Mouse (Mus musculus) kidney, adult 2 months (tissue): ENCODE results near the gene Sash3. TPM values are rescaled to one million over a fixed set of nuclear protein-coding genes. Genes with fewer than 3 reads are reported as not detected.
A peak's percentile ranks its signal among the peaks of the same experiment; 100 is the strongest.
"Not testable (repeated sequence)": the region's sequence is repeated elsewhere in the genome, so short reads cannot be mapped to it uniquely, and the experiment has no call there.

ENCODE experiments used
- DNase-seq: peaks from one replicate; pipeline ENCODE4 v3.0.0; 2021
- H3K27ac ChIP-seq: fragments of 200-500 bp; 2 replicates; pipeline ENCODE4 v1.5.1; 2012; ENCODE audit warnings: low read depth, low read length, control low read depth, inconsistent platforms; ENCODE audit not compliant: insufficient read depth
- H3K27me3 ChIP-seq: fragments of 200-500 bp; replicated peaks from 2 replicates; pipeline ENCODE4 v1.6.1; 2012; ENCODE audit warnings: mild to moderate bottlenecking, moderate library complexity, low read length, inconsistent platforms; ENCODE audit not compliant: control insufficient read depth, insufficient read depth
- H3K36me3 ChIP-seq: fragments of 200-500 bp; 2 replicates; pipeline ENCODE4 v1.6.1; 2012; ENCODE audit warnings: mild to moderate bottlenecking, moderate library complexity, low read length, inconsistent platforms; ENCODE audit not compliant: control insufficient read depth, insufficient read depth
- H3K4me1 ChIP-seq: fragments of 200-500 bp; 2 replicates; pipeline ENCODE4 v1.6.1; 2011; ENCODE audit warnings: low read length; ENCODE audit not compliant: control insufficient read depth, insufficient read depth
- H3K4me3 ChIP-seq: fragments of 200-500 bp; 2 replicates; pipeline ENCODE4 v1.5.1; 2011; ENCODE audit warnings: mild to moderate bottlenecking, low read depth, low read length, control low read depth; ENCODE audit not compliant: insufficient read depth
- CTCF ChIP-seq: fragments of 200-500 bp; conservative IDR thresholded peaks from 2 replicates; pipeline ENCODE4 v1.5.1; 2011; ENCODE audit warnings: low read depth, mild to moderate bottlenecking, control low read depth, low read length, moderate library complexity, mixed read lengths; ENCODE audit not compliant: insufficient read depth, insufficient read length
- POLR2A ChIP-seq: fragments of 200-500 bp; IDR thresholded peaks from one replicate; pipeline ENCODE4 v1.6.1; 2011; ENCODE audit warnings: low read depth, low read length, control low read depth
- WGBS: fragments of 180-500 bp; shearing (Covaris S2); methylation state at CpG from one replicate; pipeline ENCODE4 v1.1.7; 2018; 5-methylcytosine and 5-hydroxymethylcytosine counted together
- polyA plus RNA-seq: library from polyadenylated mRNA; depleted of rRNA; stranded (reverse); fragments of >200 nt; gene quantifications from 2 replicates; pipeline ENCODE4 v1.2.3, GENCODE M21; 2012; rRNA removed

The Sash3 gene
- polyA plus RNA-seq, 1 experiment: 6.8 TPM

DNA sequence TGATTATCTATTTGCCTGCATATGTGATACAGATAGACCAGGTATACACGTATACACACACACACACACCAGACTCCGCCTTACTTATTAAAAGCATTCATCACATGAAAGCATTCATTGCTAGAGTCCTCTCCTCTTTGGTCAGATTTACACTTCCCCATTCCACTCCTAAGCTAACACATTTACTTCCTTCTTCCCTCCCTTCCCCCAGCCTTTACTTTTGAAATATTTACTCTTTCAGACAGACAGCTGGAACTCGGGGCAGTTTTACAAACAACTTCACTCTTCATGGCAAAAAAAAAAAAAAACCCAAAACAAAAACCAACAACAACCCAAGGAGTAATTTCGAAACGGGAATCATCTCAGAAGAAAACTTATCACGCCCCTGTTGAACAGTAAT, 58.2 kb downstream of the Sash3 start:
- H3K36me3 ChIP-seq: no peaks in the 10 kb centered on the region; the same call in 1 of the 2 replicates
- no peak for TF ChIP-seq POLR2A
- H3K4me1 ChIP-seq: peaks cover 3% of the 10 kb centered on the region; the same call in 1 of the 2 replicates
- WGBS: 44% methylated on average over 6 of the region's 6 CpGs
- H3K4me3 ChIP-seq: no peak overlapping the region
- no peak for DNase-seq
- no peak overlapping the region for H3K27ac ChIP-seq
- no peaks in the 10 kb centered on the region for H3K27me3 ChIP-seq

DNA sequence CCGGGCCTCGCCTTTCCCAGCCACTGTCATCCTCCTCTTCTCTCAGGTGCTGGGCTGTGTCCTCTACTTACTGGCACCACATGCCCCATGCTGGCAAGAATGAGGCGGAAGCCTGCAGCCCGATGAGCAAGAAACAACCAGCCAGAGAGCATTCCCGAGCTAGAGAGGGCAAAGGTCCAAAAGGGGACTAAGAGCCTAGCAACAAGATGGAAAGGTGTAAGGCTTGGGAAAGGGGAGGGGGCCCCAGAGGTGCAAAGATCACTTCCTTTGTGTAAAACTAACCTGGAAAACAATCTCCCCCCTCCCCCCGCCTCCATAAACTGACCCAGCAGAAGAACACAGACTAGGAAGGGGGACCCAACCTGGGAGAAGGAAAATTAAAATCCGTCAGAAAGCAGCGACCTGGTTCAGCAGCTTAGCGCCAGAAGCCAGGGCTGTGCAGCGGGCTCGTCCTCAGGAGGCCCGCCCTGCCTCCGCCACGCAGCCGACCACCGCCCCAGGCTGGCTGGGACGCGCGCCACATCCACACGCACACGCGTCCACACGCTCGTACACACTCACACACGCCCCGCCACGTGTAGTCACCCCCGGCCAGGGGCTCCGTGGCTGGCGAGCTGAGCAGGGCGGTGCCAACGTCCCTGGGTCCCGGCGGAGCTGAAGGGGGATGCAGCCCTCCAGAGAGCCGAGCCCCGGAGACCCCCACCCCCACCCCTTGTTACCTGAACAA, 61.7 kb downstream of the Sash3 start:
- WGBS: 3% methylated on average over 29 of the region's 36 CpGs
- peak overlapping the region; percentile 61; the same call in 1 of the 2 replicates for H3K27ac ChIP-seq
- TF ChIP-seq CTCF: no peak
- TF ChIP-seq POLR2A: no peak

GRCm38 (mm10) chrX:48208519-48209185, 62.4 kb downstream of the Sash3 start, which contains the start of gene Zdhhc9:
TSS of gene Zdhhc9 (minus strand) at chrX:48208878.
- Histone ChIP-seq H3K4me3 (peak within 1 kb of the TSS; percentile 83), H3K27me3 (no peaks in the 10 kb centered on the region), H3K27ac (peak within 1 kb of the TSS; percentile 82), H3K4me1 (0 out of 2 replicates have a peak, but pooled peaks cover 3% of the 10 kb centered on the region), H3K36me3 (no peaks in the 10 kb centered on the region)
- WGBS: 1% methylated on average over 33 of the region's 34 CpGs
- peak; percentile 93 for DNase-seq
- TF ChIP-seq CTCF (no peak), POLR2A (no peak)

More for the DNA sequence above, 61.7 kb downstream of the Sash3 start:
- no peaks in the 10 kb centered on the region for H3K36me3 ChIP-seq
- peak; percentile 84 for DNase-seq
- H3K27me3 ChIP-seq: no peaks in the 10 kb centered on the region
- peak overlapping the region; percentile 83 for H3K4me3 ChIP-seq
- H3K4me1 ChIP-seq: 0 out of 2 replicates have a peak, but pooled peaks cover 3% of the 10 kb centered on the region

GRCm38 (mm10) chrX:48209746-48210145, 63.5 kb downstream of the Sash3 start:
- not testable (repeated sequence) for H3K4me1 ChIP-seq, H3K36me3 ChIP-seq, H3K27me3 ChIP-seq, H3K27ac ChIP-seq, H3K4me3 ChIP-seq, DNase-seq
- 73% methylated on average over 2 of the region's 4 CpGs for WGBS

Other genes with a start within 250 kb of the Sash3 start
- gene Ocrl, start 234.0 kb upstream of the Sash3 start, polyA plus RNA-seq: 10.2 and 10.5 TPM in 2 replicates
- gene Apln, start 111.6 kb upstream of the Sash3 start, polyA plus RNA-seq: 8.1 and 10.8 TPM in 2 replicates
- gene Xpnpep2, start 37.7 kb upstream of the Sash3 start, polyA plus RNA-seq: 25.8 and 32.5 TPM in 2 replicates
- 75.7 and 77.0 TPM in 2 replicates for gene Zdhhc9, start 62.4 kb downstream of the Sash3 start, polyA plus RNA-seq
- 1.6 and 2.4 TPM in 2 replicates for gene Utp14a, start 110.4 kb downstream of the Sash3 start, polyA plus RNA-seq
- 3.5 and 3.8 TPM in 2 replicates for gene Bcorl1, start 194.9 kb downstream of the Sash3 start, polyA plus RNA-seq